Mouse (Mus musculus): Measurements from ENCODE around the gene Slc28a3. TPM values are rescaled to one million over a fixed set of nuclear protein-coding genes. Genes with fewer than 3 reads are reported as not detected.

The Slc28a3 gene
- polyA plus RNA-seq, 1 experiment from 2014 or later, result not detected

DNA sequence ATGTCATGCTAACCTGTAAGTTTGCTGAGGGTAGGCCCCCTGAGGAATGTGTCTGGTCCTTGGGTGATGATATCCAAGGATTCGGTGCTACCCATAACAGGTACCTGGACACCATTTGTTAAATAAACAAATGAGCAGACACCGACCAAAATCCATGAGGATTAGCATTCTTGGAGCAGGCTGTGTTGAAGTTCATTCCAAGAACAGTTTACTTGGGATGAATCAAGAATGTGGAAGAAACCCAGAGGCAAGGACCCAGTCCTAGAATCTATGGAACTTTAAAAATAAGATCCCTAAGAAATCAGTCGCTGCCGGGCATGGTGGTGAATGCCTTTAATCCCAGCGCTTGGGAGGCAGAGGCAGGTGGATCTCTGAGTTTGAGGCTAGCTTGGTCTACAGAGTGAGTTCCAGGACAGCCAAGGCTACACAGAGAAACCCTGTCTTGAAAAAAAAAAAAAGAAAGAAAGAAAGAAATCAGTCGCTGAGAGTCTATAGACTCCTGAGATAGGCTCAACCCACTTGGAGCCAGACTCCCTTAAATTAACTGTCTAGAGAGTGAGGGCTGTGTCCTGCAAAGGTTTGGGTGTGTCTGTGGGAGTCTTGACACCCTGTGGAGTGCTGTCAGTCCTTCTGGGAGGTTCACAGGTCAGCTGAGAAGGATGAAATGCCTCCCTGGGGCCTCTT, 73.3 kb downstream of the Slc28a3 start:
- Histone ChIP-seq H3K4me1 (no peaks in the 10 kb centered on the region), H3K9me3 (replicated peaks) (no peaks in the 10 kb centered on the region), H3K27me3 (no peaks in the 10 kb centered on the region), H3K36me3 (no peaks in the 10 kb centered on the region), H3K27ac (no peak overlapping the region), H3K9ac (no peak overlapping the region), H3K4me3 (replicated peaks) (no peak overlapping the region), H3K4me2 (no peak overlapping the region)
- 94% methylated on average over 6 of the region's 6 CpGs for WGBS
- no peak for ATAC-seq (replicated peaks; ENCODE audit: low FRiP score)

DNA sequence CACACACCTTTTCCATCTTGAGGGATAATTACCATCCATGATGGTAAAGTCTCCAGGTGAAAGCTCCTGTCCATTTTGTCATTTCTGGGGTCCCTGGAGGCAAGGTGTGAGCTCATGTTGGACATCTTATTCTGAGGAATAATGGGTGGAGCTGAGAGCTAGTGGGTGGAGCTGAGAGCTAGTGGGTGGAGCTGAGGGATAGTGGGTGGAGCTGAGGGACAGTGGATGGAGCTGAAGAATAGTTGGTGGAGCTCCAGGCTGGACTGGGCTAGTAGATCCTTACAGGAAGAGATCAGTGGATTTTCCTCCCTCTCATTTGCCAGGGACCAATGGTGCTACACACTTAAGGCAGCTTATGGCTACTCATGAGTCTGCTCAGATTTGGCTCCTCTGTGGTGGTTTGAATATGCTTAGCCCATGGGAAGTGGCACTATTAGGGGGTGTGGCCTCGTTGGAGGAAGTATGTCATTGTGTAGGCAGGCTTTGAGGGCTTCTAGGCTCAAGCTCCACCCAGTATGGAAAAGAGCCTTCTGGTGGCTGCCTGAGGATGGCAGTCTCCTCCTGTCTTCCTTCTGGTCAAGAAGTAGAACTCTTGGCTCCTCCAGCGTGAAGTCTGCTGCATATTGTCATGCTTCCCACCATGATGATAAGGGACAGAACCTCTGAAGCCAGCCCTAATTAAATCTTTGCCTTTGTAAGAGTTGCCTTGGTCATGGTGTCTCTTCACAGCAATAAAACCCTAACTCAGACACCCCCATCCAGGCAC, 74.0 kb downstream of the Slc28a3 start:
- H3K4me3 ChIP-seq (replicated peaks), result no peak overlapping the region
- H3K9me3 ChIP-seq (replicated peaks), result no peaks in the 10 kb centered on the region
- no peak overlapping the region for H3K4me2 ChIP-seq
- no peak overlapping the region for H3K9ac ChIP-seq
- no peaks in the 10 kb centered on the region for H3K36me3 ChIP-seq
- no peaks in the 10 kb centered on the region for H3K4me1 ChIP-seq
- WGBS, result 83% methylated on average over 2 of the region's 2 CpGs
- no peak for ATAC-seq (replicated peaks; ENCODE audit: low FRiP score)
- H3K27me3 ChIP-seq, result no peaks in the 10 kb centered on the region
- H3K27ac ChIP-seq, result no peak overlapping the region

DNA sequence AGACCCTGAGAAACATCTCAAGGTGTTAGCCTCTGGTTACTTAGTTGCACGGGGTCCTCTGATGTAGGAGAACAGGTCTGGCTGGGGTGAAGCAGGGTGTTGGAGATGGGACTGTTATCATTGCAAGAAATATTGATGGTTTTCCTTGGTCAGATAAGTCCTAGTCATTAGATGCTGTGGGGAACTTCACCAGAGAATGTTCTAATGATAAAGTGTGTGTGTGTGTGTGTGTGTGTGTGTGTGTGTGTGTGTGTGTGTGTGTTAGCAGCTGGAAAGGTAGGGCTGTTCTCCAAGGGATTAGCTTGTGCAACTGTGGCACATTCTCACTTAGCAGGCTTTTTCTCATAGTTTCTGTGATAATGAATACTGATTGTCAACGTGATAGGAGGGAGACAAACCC, 75.4 kb downstream of the Slc28a3 start:
- Histone ChIP-seq H3K36me3 (no peaks in the 10 kb centered on the region), H3K9me3 (replicated peaks) (no peaks in the 10 kb centered on the region), H3K27ac (no peak overlapping the region), H3K9ac (no peak overlapping the region), H3K4me1 (no peaks in the 10 kb centered on the region), H3K4me2 (no peak overlapping the region), H3K4me3 (replicated peaks) (no peak overlapping the region), H3K27me3 (no peaks in the 10 kb centered on the region)
- no peak for ATAC-seq (replicated peaks; ENCODE audit: low FRiP score)
- WGBS, result 75% methylated on average over 2 of the region's 2 CpGs

DNA sequence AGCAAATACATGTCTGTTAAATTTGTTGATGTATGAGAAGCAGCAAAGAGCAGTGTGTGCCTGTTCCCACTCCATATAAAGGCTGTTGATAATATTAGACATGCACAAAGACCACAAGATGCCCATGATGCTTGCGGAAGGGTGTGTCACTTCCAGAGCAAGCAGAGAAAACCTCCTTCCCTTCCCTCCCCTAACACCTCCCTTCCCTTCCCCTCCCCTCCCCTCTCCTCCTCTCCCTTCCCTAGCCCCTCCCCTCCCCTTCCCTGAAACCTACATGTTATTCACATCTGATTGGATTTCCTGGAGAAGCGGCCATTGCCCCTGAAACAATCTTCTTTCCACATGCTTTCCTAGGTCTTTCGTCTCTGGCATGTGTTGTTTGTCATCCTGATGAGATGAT, 75.8 kb downstream of the Slc28a3 start:
- Histone ChIP-seq H3K4me1 (no peaks in the 10 kb centered on the region), H3K4me2 (no peak overlapping the region), H3K36me3 (no peaks in the 10 kb centered on the region), H3K27me3 (no peaks in the 10 kb centered on the region), H3K9ac (no peak overlapping the region), H3K4me3 (replicated peaks) (no peak overlapping the region), H3K27ac (no peak overlapping the region), H3K9me3 (replicated peaks) (no peaks in the 10 kb centered on the region)
- ATAC-seq (replicated peaks; ENCODE audit: low FRiP score), result no peak
- 76% methylated on average over 3 of the region's 3 CpGs for WGBS

DNA sequence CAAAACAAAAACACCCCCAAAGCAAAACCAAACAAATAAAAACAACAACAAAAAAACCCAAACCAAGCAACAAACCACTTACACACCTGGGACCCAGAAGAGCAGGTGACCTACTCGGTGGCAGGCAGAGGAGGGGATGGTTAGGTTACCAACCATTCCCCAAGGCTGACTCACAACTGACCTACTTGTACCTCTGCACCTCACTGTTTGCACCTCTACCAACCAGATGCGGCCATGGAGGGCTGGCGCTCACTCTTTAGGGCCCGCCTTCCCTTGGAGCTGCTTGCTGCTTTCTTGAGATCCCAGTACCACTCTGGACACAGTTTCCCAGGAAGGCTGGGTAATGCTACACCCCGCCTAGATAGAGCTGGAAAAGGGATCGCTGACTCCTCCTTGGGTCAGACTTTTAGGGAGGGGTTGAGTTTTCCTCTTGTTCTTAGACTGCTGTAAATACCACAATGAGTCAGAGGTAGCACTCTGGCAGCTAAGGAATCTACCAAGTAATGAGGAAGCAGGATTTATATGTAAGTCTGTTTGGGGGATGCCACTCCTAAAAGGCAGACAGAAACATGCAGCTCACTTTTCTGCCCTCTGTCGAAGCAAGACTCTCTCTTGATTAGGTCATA, 76.3 kb downstream of the Slc28a3 start:
- no peak for ATAC-seq (replicated peaks; ENCODE audit: low FRiP score)
- Histone ChIP-seq H3K27ac (no peak overlapping the region), H3K4me1 (no peaks in the 10 kb centered on the region), H3K9me3 (replicated peaks) (no peaks in the 10 kb centered on the region), H3K36me3 (no peaks in the 10 kb centered on the region), H3K4me2 (no peak overlapping the region), H3K27me3 (no peaks in the 10 kb centered on the region), H3K4me3 (replicated peaks) (no peak overlapping the region), H3K9ac (no peak overlapping the region)
- 66% methylated on average over 7 of the region's 7 CpGs for WGBS

DNA sequence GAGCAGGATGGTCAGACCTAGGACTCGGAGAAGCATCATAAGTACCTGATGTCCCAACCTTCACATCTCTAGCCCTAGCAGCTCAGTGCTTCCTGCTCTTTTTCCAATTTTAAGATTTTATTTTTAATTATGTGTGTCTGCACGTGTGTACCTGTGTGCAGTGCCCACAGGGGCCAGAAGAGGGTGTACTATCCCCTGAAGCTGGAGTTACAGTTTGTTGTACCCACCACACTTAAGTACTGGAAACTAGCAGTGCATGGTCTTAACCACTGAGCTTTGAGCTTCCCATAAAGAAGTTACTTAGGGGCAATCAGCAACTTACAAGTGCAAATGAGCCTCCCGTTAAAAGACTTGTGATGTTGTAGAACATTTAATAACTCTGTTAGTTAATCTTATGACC, 86.1 kb downstream of the Slc28a3 start:
- WGBS, result 87% methylated on average over 3 of the region's 3 CpGs
- Histone ChIP-seq H3K4me2 (no peak overlapping the region), H3K4me1 (peaks cover 10% of the 10 kb centered on the region), H3K27ac (no peak overlapping the region), H3K36me3 (no peaks in the 10 kb centered on the region), H3K27me3 (peaks cover 22% of the 10 kb centered on the region), H3K9ac (no peak overlapping the region), H3K4me3 (replicated peaks) (no peak overlapping the region), H3K9me3 (replicated peaks) (no peaks in the 10 kb centered on the region)
- no peak for ATAC-seq (replicated peaks; ENCODE audit: low FRiP score)

DNA sequence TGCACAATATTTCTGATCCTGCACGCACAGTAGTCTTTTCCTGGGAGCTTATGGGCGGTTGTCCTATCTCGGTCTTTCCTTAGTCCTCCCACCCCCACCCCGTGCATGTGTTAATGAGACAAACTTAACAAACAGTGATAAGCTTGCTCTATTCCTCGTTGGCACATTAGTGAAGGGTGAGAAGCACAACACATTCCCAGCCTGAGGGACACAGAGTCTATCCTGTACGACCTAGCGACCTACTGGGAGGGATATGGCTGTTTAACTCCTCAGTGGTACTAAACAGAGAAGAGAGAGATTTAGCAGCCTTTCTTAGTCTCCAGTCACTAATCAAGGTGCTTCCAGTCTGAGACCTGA, 86.9 kb downstream of the Slc28a3 start:
- Histone ChIP-seq H3K9me3 (replicated peaks) (no peaks in the 10 kb centered on the region), H3K9ac (no peak overlapping the region), H3K4me2 (peak overlapping the region; percentile 51; the same call in 1 of the 2 replicates), H3K27me3 (peaks cover 22% of the 10 kb centered on the region), H3K4me1 (peaks cover 10% of the 10 kb centered on the region), H3K36me3 (no peaks in the 10 kb centered on the region), H3K27ac (no peak overlapping the region), H3K4me3 (replicated peaks) (no peak overlapping the region)
- WGBS, result 56% methylated on average over 7 of the region's 7 CpGs
- no peak for ATAC-seq (replicated peaks; ENCODE audit: low FRiP score)

DNA sequence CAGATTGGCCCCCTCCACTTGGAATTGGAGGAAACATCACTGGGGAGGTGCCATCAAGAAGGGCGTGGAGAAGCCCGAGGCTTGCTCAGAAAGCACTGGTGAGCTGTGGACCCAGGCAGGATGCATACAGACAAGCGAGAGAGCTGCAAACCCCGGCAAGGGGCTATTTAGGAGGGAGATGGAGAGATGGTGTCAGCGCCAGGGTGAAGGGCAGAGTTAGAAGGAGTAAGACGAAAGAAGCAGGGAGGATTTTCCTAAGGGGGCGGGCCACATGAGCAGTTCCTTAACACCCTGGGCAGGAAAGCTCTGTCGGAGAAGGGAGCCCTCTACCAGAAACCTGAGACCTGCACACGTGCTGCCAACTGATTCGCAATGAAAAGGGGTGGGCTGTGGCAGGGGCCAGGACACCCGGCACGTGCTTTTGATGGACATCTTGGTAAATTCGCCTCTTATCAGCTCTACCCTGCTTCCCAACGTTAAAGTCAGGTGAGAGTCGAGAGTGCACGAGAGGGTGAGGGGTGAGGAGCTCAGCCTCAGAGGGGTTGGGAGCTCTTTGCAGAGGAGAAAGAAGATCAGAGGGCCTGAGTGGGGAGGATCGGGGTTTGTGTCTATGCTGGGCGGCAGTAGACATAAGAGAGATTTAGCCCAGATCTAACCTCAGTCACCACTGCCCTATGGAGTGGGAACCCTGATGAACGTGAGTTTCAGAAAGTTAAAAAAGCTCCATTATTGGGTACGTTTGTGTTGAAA, 87.5 kb downstream of the Slc28a3 start:
- ATAC-seq (replicated peaks; ENCODE audit: low FRiP score), result peak; percentile 66
- no peaks in the 10 kb centered on the region for H3K36me3 ChIP-seq
- 12% methylated on average over 20 of the region's 20 CpGs for WGBS
- 0 out of 2 replicates have a peak overlapping the region, but pooled peaks have one; percentile 14 for H3K9ac ChIP-seq
- peak overlapping the region; percentile 51 for H3K4me2 ChIP-seq
- no peak overlapping the region for H3K27ac ChIP-seq
- H3K27me3 ChIP-seq, result peaks cover 22% of the 10 kb centered on the region
- H3K9me3 ChIP-seq (replicated peaks), result no peaks in the 10 kb centered on the region
- peaks cover 10% of the 10 kb centered on the region for H3K4me1 ChIP-seq
- peak overlapping the region; percentile 16 for H3K4me3 ChIP-seq (replicated peaks)

DNA sequence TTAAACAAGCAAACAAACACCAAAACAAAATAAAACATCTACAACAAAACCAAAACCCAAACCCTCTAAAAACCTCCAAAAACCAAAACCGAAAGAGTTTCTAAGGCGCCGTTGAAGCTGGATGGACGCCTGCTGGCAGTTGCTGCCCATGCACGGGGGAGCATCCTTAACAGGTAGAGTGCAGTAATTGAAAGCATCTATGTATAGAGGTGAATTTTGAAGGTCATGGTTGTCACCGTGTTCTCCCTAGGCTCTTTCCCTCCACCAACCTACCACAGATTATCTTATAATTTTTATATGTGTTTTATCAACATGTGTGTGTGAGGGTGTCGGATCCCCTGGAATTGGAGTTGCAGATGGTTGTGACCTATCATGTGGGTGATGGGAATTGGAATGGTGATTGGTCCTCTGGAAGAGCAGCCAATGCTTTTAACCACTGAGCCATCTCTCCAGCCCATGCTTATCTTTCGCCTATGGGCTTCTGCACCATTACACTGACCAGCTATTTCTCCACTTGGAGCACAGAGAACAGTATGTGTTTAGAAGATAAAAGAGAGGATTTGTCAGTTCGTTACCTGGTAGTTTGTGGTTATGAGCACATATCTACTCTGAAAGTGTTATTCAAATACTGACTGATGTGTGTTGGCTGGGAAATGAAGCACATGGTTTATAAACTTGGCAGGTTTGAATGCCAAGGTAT, 89.2 kb downstream of the Slc28a3 start:
- Histone ChIP-seq H3K4me2 (no peak overlapping the region), H3K9ac (no peak overlapping the region), H3K4me1 (peaks cover 10% of the 10 kb centered on the region), H3K4me3 (replicated peaks) (no peak overlapping the region), H3K9me3 (replicated peaks) (no peaks in the 10 kb centered on the region), H3K27ac (no peak overlapping the region), H3K27me3 (peaks cover 22% of the 10 kb centered on the region), H3K36me3 (no peaks in the 10 kb centered on the region)
- ATAC-seq (replicated peaks; ENCODE audit: low FRiP score), result no peak
- 92% methylated on average over 9 of the region's 9 CpGs for WGBS

DNA sequence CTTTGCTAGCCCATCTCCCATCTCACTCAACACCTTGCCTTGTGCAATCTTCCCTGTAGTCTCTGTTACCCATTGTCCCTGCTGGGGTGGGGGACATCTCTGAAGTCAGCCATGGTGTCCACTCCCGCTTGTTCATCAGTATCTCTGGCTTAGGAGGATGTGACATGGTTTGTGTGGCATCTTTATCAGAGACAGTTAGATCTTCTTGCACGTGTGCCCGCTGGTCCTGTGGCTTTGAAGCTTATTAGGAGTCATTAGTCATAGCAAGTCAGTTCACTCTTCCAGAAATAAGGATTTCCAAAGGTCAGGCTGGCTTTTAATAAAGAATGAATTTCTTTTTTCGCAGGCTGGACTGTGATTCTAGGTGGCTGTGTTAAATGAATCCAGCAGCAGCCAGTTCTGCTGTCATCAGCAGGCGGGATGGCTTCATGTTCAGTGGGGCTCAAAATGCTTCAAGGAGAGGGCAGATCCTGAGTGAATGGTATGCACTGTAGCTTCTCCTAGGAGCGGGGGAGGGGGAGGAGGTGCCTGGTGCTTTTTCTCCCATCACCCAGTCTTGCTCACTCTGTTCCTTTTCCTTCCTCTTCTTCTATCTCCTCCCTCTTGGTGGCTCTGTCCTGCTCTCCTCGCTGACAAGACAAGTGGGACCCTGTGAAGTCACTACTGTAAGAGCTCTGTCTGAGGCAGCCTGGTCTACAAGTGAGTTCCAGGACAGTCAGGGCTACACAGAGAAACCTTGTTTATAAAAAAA, 89.9 kb downstream of the Slc28a3 start:
- Histone ChIP-seq H3K4me2 (no peak overlapping the region), H3K9ac (no peak overlapping the region), H3K9me3 (replicated peaks) (no peaks in the 10 kb centered on the region), H3K27ac (no peak overlapping the region), H3K36me3 (no peaks in the 10 kb centered on the region), H3K27me3 (peaks cover 22% of the 10 kb centered on the region), H3K4me3 (replicated peaks) (no peak overlapping the region), H3K4me1 (peaks cover 10% of the 10 kb centered on the region)
- ATAC-seq (replicated peaks; ENCODE audit: low FRiP score), result no peak
- WGBS, result 64% methylated on average over 7 of the region's 7 CpGs

DNA sequence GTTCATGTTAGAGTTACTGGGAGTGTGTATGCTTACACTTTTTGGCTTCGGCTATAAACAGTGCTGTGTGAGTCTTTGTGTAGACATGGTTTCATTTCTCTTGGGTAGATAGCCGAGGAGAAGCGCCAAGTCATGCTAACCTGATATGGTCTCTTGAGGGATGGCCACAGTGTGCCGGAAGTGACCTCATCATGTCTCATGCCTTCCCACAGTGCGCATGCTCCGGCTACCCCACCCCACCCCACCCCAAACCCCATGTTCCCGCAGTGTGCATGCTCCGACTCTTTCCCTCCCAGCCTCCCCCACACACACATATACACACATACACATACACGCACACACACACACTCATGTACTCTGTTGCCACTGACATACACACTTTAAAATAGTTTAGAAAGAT, 90.6 kb downstream of the Slc28a3 start:
- peaks cover 10% of the 10 kb centered on the region for H3K4me1 ChIP-seq
- no peak overlapping the region for H3K9ac ChIP-seq
- no peaks in the 10 kb centered on the region for H3K9me3 ChIP-seq (replicated peaks)
- H3K27me3 ChIP-seq, result peaks cover 22% of the 10 kb centered on the region
- no peak overlapping the region for H3K4me3 ChIP-seq (replicated peaks)
- H3K27ac ChIP-seq, result no peak overlapping the region
- no peak for ATAC-seq (replicated peaks; ENCODE audit: low FRiP score)
- no peaks in the 10 kb centered on the region for H3K36me3 ChIP-seq
- H3K4me2 ChIP-seq, result no peak overlapping the region
- WGBS, result 87% methylated on average over 9 of the region's 9 CpGs

Measured in kidney, embryonic 15.5 days (tissue).